Mouse (Mus musculus) limb, embryonic 13.5 days (tissue): ENCODE results near the gene Sardh. TPM values are rescaled to one million over a fixed set of nuclear protein-coding genes. Genes with fewer than 3 reads are reported as not detected.

Experiments
- ATAC-seq: fragments of 200-750 bp; cut with Nextera tagmentation; 2 replicates; pipeline ENCODE4 v1.8.0; 2017; ENCODE audit warnings: low read depth, moderate number of reproducible peaks, moderate TSS enrichment; ENCODE audit not compliant: low FRiP score
- H3K27ac ChIP-seq: fragments of 300-500 bp; sonication (generic); 2 replicates; pipeline ENCODE4 v1.5.1; 2015; ENCODE audit warnings: inconsistent platforms, mild to moderate bottlenecking, moderate library complexity
- H3K27me3 ChIP-seq: fragments of 300-500 bp; sonication (generic); 2 replicates; pipeline ENCODE4 v1.6.1; 2015; ENCODE audit warnings: mild to moderate bottlenecking, inconsistent platforms
- H3K36me3 ChIP-seq: fragments of 300-500 bp; sonication (generic); 2 replicates; pipeline ENCODE4 v1.6.1; 2015; ENCODE audit warnings: inconsistent platforms, mild to moderate bottlenecking, moderate library complexity
- H3K4me1 ChIP-seq: fragments of 300-500 bp; sonication (generic); 2 replicates; pipeline ENCODE4 v1.6.1; 2015; ENCODE audit warnings: inconsistent platforms
- H3K4me2 ChIP-seq: fragments of 300-500 bp; sonication (generic); replicated peaks from 2 replicates; pipeline ENCODE4 v1.6.1; 2015; ENCODE audit warnings: inconsistent platforms, mild to moderate bottlenecking, moderate library complexity
- H3K4me3 ChIP-seq: fragments of 300-500 bp; sonication (generic); 2 replicates; pipeline ENCODE4 v1.5.1; 2015; ENCODE audit warnings: moderate library complexity, mild to moderate bottlenecking, inconsistent platforms
- H3K9ac ChIP-seq: fragments of 300-500 bp; sonication (generic); 2 replicates; pipeline ENCODE4 v1.6.1; 2015; ENCODE audit warnings: mild to moderate bottlenecking, inconsistent platforms
- H3K9me3 ChIP-seq: fragments of 300-500 bp; sonication (generic); 2 replicates; pipeline ENCODE4 v1.6.1; 2016; ENCODE audit warnings: inconsistent platforms
- WGBS: fragments of 180-500 bp; shearing (Covaris S2); methylation state at CpG from one replicate; pipeline ENCODE4 v1.1.7; 2015; 5-methylcytosine and 5-hydroxymethylcytosine counted together
- polyA plus RNA-seq: library from polyadenylated mRNA; unstranded; fragments of >200 nt; fragmentation: Nextera tagmentation; extraction: Ambion mirVana; gene quantifications from 2 replicates; pipeline ENCODE4 v1.2.1, GENCODE M21; 2015

Sardh gene
- polyA plus RNA-seq, 1 experiment from 2014 or later = 8.6 TPM

DNA sequence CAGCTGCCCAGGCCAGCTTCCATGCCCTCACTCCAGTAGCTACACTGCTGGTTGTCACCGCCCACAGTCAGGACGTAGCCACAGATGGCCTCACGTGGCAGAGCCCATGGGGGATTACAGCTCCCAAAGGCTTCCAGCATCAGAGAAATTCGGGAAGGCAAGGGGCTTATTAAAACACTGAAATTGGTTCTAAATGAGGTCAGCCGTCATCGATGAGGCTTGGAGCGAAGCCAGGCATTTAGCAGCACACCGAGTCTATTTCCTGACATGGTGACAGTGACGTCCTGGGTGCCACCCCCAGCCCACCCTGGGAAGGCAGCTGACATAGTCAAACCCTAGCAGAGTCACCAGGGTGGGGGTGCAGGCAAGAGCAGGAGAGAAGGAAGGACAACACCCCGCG, 85.5 kb downstream of the Sardh start:
- Histone ChIP-seq H3K27ac (no peak overlapping the region), H3K36me3 (no peaks in the 10 kb centered on the region), H3K9me3 (no peaks in the 10 kb centered on the region), H3K4me1 (peaks cover 22% of the 10 kb centered on the region), H3K4me3 (no peak overlapping the region), H3K9ac (no peak overlapping the region), H3K27me3 (no peaks in the 10 kb centered on the region), H3K4me2 (no peak overlapping the region)
- ATAC-seq = no peak
- WGBS = 42% methylated on average over 11 of the region's 11 CpGs

DNA sequence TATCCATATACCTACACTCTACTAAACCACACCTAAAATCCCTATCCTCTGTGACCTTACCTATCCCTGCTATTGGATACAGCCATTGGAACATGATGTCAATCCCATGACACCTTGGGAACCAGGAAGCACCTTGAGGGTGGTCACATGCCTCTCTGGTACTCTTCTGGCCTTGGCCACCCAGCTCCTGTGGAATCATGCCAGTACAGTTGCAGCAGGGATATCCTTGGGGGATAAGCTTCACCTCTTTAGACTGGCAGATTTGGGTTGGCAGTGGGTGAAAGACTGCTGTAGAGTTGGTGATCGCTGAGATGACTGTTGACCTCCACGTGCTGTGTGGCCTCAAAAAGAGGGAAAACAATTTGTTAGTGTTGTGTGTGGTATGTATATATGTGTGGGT, 86.6 kb downstream of the Sardh start:
- Histone ChIP-seq H3K4me3 (no peak overlapping the region), H3K27me3 (no peaks in the 10 kb centered on the region), H3K9ac (no peak overlapping the region), H3K27ac (no peak overlapping the region), H3K4me2 (no peak overlapping the region), H3K4me1 (peaks cover 11% of the 10 kb centered on the region), H3K36me3 (no peaks in the 10 kb centered on the region), H3K9me3 (no peaks in the 10 kb centered on the region)
- no peak for ATAC-seq
- 95% methylated on average over 2 of the region's 2 CpGs for WGBS

DNA sequence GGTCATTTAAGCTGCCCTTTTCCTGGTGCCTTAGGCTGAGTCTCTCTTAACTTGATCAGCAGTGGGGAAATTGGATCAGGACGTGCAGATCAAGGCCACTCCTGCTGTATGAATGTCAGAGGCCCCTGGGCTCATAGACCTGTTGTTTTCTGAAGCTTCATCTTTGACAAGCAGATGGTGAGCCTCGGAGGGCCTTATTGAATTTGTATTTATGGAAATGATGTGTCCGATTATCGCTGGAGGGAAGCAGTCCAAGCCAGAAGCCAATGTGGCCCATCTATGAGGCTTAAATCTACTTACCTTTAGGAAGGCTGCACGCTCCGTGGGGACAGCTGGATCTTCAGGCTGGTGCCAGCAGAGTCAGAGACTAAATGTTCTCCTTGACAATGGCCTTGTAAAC, 91.5 kb downstream of the Sardh start:
- H3K9me3 ChIP-seq = no peaks in the 10 kb centered on the region
- 85% methylated on average over 6 of the region's 6 CpGs for WGBS
- H3K4me2 ChIP-seq = no peak overlapping the region
- no peak overlapping the region for H3K9ac ChIP-seq
- no peaks in the 10 kb centered on the region for H3K36me3 ChIP-seq
- no peaks in the 10 kb centered on the region for H3K4me1 ChIP-seq
- H3K4me3 ChIP-seq = no peak overlapping the region
- no peak for ATAC-seq
- no peaks in the 10 kb centered on the region for H3K27me3 ChIP-seq
- no peak overlapping the region for H3K27ac ChIP-seq

DNA sequence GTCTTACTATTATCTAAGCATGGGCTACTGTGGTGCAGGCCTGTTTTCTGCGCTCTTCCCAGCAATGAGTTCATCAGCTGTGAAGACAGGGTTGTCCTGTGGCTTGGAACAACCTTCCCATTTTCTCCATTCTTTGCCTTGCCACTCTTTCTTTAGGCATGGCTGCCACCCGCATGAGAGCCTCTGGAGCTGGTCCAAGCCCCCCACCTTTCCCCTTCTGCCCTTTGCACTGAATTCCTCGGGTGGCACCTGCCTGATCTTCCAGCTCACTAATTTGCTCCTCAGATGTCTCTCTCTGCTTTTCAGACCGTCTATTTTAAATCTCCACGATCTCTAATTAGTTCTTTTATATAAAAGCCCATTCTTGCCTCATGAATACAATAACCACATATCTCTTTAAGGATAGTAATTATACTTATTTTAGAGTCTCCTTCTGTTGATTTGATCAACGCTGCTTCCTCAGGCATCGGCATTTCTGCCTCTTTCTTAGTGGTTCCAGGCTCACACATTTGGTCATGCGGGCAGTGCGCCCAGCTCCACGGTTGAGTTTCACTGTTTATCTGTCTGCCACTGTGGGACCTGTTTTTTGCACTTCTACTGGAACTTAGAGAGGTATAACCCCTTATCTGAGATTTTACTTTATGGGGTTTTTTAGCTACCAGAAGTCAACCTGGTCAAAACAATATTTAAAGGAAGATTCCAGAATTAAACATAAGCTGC, 93.5 kb downstream of the Sardh start:
- ATAC-seq = no peak
- WGBS = 86% methylated on average over 10 of the region's 10 CpGs
- Histone ChIP-seq H3K36me3 (no peaks in the 10 kb centered on the region), H3K27me3 (no peaks in the 10 kb centered on the region), H3K4me3 (no peak overlapping the region), H3K9ac (no peak overlapping the region), H3K4me1 (peaks cover 1% of the 10 kb centered on the region; the same call in 1 of the 2 replicates), H3K9me3 (no peaks in the 10 kb centered on the region), H3K27ac (no peak overlapping the region), H3K4me2 (no peak overlapping the region)

DNA sequence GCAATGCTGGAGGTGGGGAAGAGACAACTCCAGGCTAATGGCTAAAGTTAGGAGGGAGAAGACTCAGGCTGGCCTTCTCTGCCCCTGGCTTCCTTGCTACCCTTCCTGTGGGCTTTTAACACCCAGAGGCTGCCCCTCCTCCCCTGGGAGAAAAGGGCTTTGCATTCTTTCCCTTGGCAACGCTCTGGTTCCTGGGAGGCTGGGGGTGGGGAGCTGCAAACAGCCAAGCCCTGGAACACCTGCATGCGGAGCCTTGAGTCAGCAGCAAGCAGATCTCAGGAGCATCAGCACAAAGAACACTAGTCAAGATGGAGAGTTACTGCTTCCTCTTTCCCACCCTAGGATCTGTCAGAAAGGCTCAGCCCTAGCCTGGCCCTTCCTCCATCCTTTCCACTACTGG, 98.7 kb downstream of the Sardh start:
- Histone ChIP-seq H3K27ac (no peak overlapping the region), H3K9me3 (no peaks in the 10 kb centered on the region), H3K27me3 (no peaks in the 10 kb centered on the region), H3K36me3 (no peaks in the 10 kb centered on the region), H3K4me1 (peaks cover 9% of the 10 kb centered on the region; the same call in 1 of the 2 replicates), H3K4me2 (no peak overlapping the region), H3K9ac (no peak overlapping the region), H3K4me3 (no peak overlapping the region)
- ATAC-seq = no peak
- 3% methylated on average over 2 of the region's 2 CpGs for WGBS

DNA sequence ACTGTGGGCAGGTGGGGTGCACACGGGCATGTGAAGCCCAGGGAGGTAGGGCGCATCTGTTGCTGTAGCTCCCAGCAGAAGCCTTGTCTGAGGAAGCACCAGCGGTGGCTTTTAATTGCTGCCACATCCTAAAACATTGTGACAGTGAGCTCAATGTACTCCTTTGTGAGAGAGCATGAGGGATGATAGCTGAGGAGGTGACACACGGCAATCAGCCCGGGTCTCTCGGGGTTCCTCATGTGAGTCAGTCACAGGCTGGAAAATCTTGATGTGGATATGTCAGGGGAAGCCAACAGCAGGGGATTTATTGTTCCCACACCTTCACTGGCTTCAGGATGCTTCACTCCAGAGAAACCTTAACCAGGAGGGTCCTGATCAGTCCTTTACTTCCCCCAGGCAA, 101.3 kb downstream of the Sardh start:
- Histone ChIP-seq H3K9ac (no peak overlapping the region), H3K36me3 (no peaks in the 10 kb centered on the region), H3K27ac (no peak overlapping the region), H3K4me2 (no peak overlapping the region), H3K9me3 (no peaks in the 10 kb centered on the region), H3K27me3 (peaks cover 18% of the 10 kb centered on the region), H3K4me1 (peaks cover 14% of the 10 kb centered on the region), H3K4me3 (no peak overlapping the region)
- no peak for ATAC-seq
- WGBS = 73% methylated on average over 6 of the region's 6 CpGs

DNA sequence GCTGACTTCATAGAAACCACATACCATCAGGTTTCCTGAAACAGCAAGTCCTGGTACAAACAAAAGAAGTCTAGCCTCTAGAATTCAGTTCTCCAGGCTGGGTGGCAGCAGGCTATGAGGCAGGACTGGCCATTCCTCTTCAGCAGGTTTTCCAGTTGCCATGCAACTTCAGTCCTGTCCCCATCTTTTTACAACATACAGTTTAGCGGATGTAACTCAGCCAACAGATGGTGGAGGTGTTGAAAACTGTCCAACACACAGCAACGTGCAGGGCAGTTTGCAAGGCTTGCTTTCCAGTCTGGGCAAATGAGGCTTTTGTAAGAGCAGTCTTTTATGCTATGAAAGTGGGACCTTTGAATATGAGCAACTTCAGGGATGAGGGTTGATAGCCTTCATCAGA, 103.2 kb downstream of the Sardh start:
- H3K9me3 ChIP-seq = no peaks in the 10 kb centered on the region
- no peak overlapping the region for H3K27ac ChIP-seq
- no peak overlapping the region for H3K4me3 ChIP-seq
- H3K27me3 ChIP-seq = peaks cover 37% of the 10 kb centered on the region
- H3K36me3 ChIP-seq = no peaks in the 10 kb centered on the region
- ATAC-seq = no peak
- 58% methylated on average over 2 of the region's 2 CpGs for WGBS
- peaks cover 16% of the 10 kb centered on the region for H3K4me1 ChIP-seq
- no peak overlapping the region for H3K4me2 ChIP-seq
- H3K9ac ChIP-seq = no peak overlapping the region

DNA sequence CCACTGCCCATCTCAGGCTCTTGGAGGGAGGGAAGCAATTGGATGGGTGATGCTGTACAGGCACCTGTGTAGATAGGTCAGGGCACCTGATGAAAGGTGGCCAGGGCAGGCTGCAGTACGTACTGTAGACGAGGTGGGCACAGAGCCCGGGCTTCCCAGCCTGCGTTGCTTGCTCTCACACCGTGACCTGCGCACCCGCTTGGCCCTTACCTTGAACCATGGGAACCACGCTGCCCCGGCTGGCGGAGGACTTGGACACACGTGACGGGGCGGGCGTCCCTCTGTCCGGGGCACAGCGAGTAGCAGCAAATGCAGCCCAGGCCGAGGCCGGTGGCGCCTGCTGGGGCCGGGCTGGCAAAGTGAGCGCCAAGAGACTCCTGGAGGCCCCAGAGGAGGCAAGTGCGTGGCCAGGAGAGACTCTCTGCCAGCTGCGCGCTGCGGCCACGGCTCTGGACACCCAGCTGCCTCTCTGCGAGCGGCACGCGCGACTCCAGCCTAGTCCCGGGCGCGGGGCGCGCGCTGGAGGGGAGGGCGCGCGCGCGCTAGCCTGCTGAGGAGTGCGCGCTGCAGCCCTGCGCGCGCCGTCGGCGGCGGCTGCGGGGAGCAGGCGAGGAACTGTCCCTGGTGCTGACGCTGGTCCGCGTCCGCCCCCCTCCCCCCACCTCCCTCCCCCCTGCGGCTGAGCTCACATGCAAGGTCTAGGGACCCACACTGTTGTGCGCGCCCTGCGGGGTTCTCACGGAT, 106.0 kb downstream of the Sardh start, which contains the start of gene Fam163b:
Fam163b (minus strand) TSS at position 542 of the 744 bp plus-strand sequence.
- WGBS = 1% methylated on average over 59 of the region's 62 CpGs
- Histone ChIP-seq H3K9me3 (no peaks in the 10 kb centered on the region), H3K4me1 (peaks cover 6% of the 10 kb centered on the region), H3K4me3 (peak within 1 kb of the TSS; percentile 49), H3K9ac (peak within 1 kb of the TSS; percentile 62; the same call in 1 of the 2 replicates), H3K27ac (no peak within 1 kb of the TSS), H3K27me3 (peaks cover 48% of the 10 kb centered on the region), H3K36me3 (no peaks in the 10 kb centered on the region), H3K4me2 (peak within 1 kb of the TSS; percentile 95)
- ATAC-seq = peak; percentile 59

Other genes starting within 250 kb of the Sardh start
- gene Cacfd1, start 238.4 kb downstream of the Sardh start, polyA plus RNA-seq = 96.3 and 102 TPM in 2 replicates
- 0.75 and 0.77 TPM in 2 replicates for gene Slc2a6, start 220.3 kb downstream of the Sardh start, polyA plus RNA-seq
- gene Mymk, start 176.2 kb downstream of the Sardh start, polyA plus RNA-seq = 43.3 and 49.0 TPM in 2 replicates
- gene Adamtsl2, start 169.0 kb downstream of the Sardh start, polyA plus RNA-seq = 13.3 and 13.8 TPM in 2 replicates
- 0.46 and 0.52 TPM in 2 replicates for gene Fam163b, start 105.8 kb downstream of the Sardh start, polyA plus RNA-seq
- gene Dbh, start 83.1 kb downstream of the Sardh start, polyA plus RNA-seq = 1.2 and 1.3 TPM in 2 replicates
- gene Vav2, start 178.7 kb upstream of the Sardh start, polyA plus RNA-seq = 4.9 and 5.7 TPM in 2 replicates
- 14.8 and 15.5 TPM in 2 replicates for gene Brd3os, start 194.0 kb upstream of the Sardh start, polyA plus RNA-seq